Mouse (Mus musculus) forebrain, embryonic 10.5 days (tissue): Measurements from ENCODE around the gene Fzd1. TPM values are rescaled to one million over a fixed set of nuclear protein-coding genes. Genes with fewer than 3 reads are reported as not detected.

Experiments used
- DNase-seq: peaks from one replicate; pipeline ENCODE4 v3.0.0-alpha.2; 2017; ENCODE audit warnings: low spot score; ENCODE audit errors: extremely low spot score
- H3K27ac ChIP-seq: fragments of 300-500 bp; sonication (generic); 2 replicates; pipeline ENCODE4 v1.5.1; 2016; ENCODE audit warnings: mild to moderate bottlenecking
- H3K27me3 ChIP-seq: fragments of 300-500 bp; sonication (generic); 2 replicates; pipeline ENCODE4 v1.6.1; 2016; ENCODE audit warnings: mild to moderate bottlenecking; ENCODE audit not compliant: poor library complexity, severe bottlenecking
- H3K36me3 ChIP-seq: fragments of 300-500 bp; sonication (generic); replicated peaks from 2 replicates; pipeline ENCODE4 v1.6.1; 2016; ENCODE audit warnings: mild to moderate bottlenecking, moderate library complexity
- H3K4me1 ChIP-seq: fragments of 300-500 bp; sonication (generic); 2 replicates; pipeline ENCODE4 v1.6.1; 2016
- H3K4me3 ChIP-seq: fragments of 300-500 bp; sonication (generic); 2 replicates; pipeline ENCODE4 v1.5.1; 2016; ENCODE audit warnings: mild to moderate bottlenecking, moderate library complexity
- H3K9me3 ChIP-seq: fragments of 300-500 bp; sonication (generic); 2 replicates; pipeline ENCODE4 v1.6.1; 2016; ENCODE audit warnings: mild to moderate bottlenecking, moderate library complexity
- WGBS: fragments of 180-500 bp; shearing (Covaris S2); methylation state at CpG from one replicate; pipeline ENCODE4 v1.1.7; 2016; 5-methylcytosine and 5-hydroxymethylcytosine counted together
- polyA plus RNA-seq: library from polyadenylated mRNA; unstranded; fragments of >200 nt; fragmentation: Nextera tagmentation; extraction: Ambion mirVana; gene quantifications from 2 replicates; pipeline ENCODE4 v1.2.1, GENCODE M21; 2016

Gene Fzd1
- polyA plus RNA-seq, 1 experiment from 2014 or later = 13.5 TPM

- no peak overlapping the region for H3K27ac ChIP-seq
- no peaks in the 10 kb centered on the region for H3K36me3 ChIP-seq
- no peaks in the 10 kb centered on the region for H3K27me3 ChIP-seq
- H3K4me3 ChIP-seq = no peak overlapping the region
- H3K9me3 ChIP-seq = no peaks in the 10 kb centered on the region
- peaks cover 5% of the 10 kb centered on the region for H3K4me1 ChIP-seq
- no peak for DNase-seq
- WGBS = 79% methylated on average over 2 of the region's 2 CpGs
Measured at GRCm38 (mm10) chr5:4767896-4768295, 10.1 kb upstream of the Fzd1 start.

GRCm38 (mm10) chr5:4766719-4767118 is 8.9 kb upstream of the Fzd1 start:
- WGBS = 86% methylated on average over 5 of the region's 5 CpGs
- no peak overlapping the region for H3K4me3 ChIP-seq
- no peak for DNase-seq

GRCm38 (mm10) chr5:4761891-4762290 is 4.1 kb upstream of the Fzd1 start:
- Histone ChIP-seq H3K27ac (no peak overlapping the region), H3K9me3 (no peaks in the 10 kb centered on the region), H3K27me3 (peaks cover 14% of the 10 kb centered on the region), H3K4me1 (peaks cover 15% of the 10 kb centered on the region), H3K36me3 (no peaks in the 10 kb centered on the region), H3K4me3 (no peak overlapping the region)
- DNase-seq = no peak

More at GRCm38 (mm10) chr5:4766719-4767118, 8.9 kb upstream of the Fzd1 start:
- Histone ChIP-seq H3K27ac (no peak overlapping the region), H3K27me3 (no peaks in the 10 kb centered on the region), H3K4me1 (no peaks in the 10 kb centered on the region), H3K36me3 (no peaks in the 10 kb centered on the region), H3K9me3 (no peaks in the 10 kb centered on the region)

- Histone ChIP-seq H3K27ac (peak overlapping the region; percentile 98), H3K36me3 (peaks cover 20% of the 10 kb centered on the region), H3K4me1 (peaks cover 46% of the 10 kb centered on the region), H3K9me3 (no peaks in the 10 kb centered on the region), H3K4me3 (peak overlapping the region; percentile 91), H3K27me3 (peaks cover 30% of the 10 kb centered on the region)
- 1% methylated on average over 23 of the region's 23 CpGs for WGBS
- no peak for DNase-seq
Measured at GRCm38 (mm10) chr5:4758331-4759080, 671 bp upstream of the Fzd1 start.

- peak; percentile 70 for DNase-seq
- H3K27ac ChIP-seq = peak overlapping the region; percentile 98
- peaks cover 30% of the 10 kb centered on the region for H3K27me3 ChIP-seq
- WGBS = under 1% methylated on average over 80 of the region's 80 CpGs
- peak overlapping the region; percentile 91 for H3K4me3 ChIP-seq
- peaks cover 47% of the 10 kb centered on the region for H3K4me1 ChIP-seq
- no peaks in the 10 kb centered on the region for H3K9me3 ChIP-seq
- H3K36me3 ChIP-seq = peaks cover 25% of the 10 kb centered on the region
Measured at GRCm38 (mm10) chr5:4756871-4757711, 744 bp downstream of the Fzd1 start.

GRCm38 (mm10) chr5:4756001-4756681 is 1.7 kb downstream of the Fzd1 start:
- H3K4me1 ChIP-seq = peaks cover 48% of the 10 kb centered on the region
- no peaks in the 10 kb centered on the region for H3K9me3 ChIP-seq
- H3K36me3 ChIP-seq = peaks cover 25% of the 10 kb centered on the region
- WGBS = 3% methylated on average over 43 of the region's 43 CpGs
- peak overlapping the region; percentile 91 for H3K4me3 ChIP-seq
- peaks cover 30% of the 10 kb centered on the region for H3K27me3 ChIP-seq
- DNase-seq = peak; percentile 44
- H3K27ac ChIP-seq = peak overlapping the region; percentile 98

GRCm38 (mm10) chr5:4755326-4755725 is 2.5 kb downstream of the Fzd1 start:
- Histone ChIP-seq H3K27me3 (peaks cover 28% of the 10 kb centered on the region), H3K27ac (peak overlapping the region; percentile 98; the same call in 1 of the 2 replicates)
- 25% methylated on average over 11 of the region's 11 CpGs for whole genome bisulfite sequencing

GRCm38 (mm10) chr5:4754701-4755281 is 3.0 kb downstream of the Fzd1 start:
- Histone ChIP-seq H3K27me3 (peaks cover 23% of the 10 kb centered on the region), H3K27ac (peak overlapping the region; percentile 98; the same call in 1 of the 2 replicates), H3K4me3 (peak overlapping the region; percentile 91), H3K9me3 (no peaks in the 10 kb centered on the region), H3K4me1 (peaks cover 48% of the 10 kb centered on the region), H3K36me3 (peaks cover 25% of the 10 kb centered on the region)
- 24% methylated on average over 9 of the region's 9 CpGs for WGBS
- DNase-seq = peak; percentile 24

More at GRCm38 (mm10) chr5:4755326-4755725, 2.5 kb downstream of the Fzd1 start:
- peaks cover 48% of the 10 kb centered on the region for H3K4me1 ChIP-seq
- peaks cover 25% of the 10 kb centered on the region for H3K36me3 ChIP-seq
- H3K4me3 ChIP-seq = peak overlapping the region; percentile 91
- no peaks in the 10 kb centered on the region for H3K9me3 ChIP-seq
- DNase-seq = no peak

- Histone ChIP-seq H3K4me3 (no peak overlapping the region; the same call in 1 of the 2 replicates), H3K36me3 (peaks cover 25% of the 10 kb centered on the region), H3K4me1 (peaks cover 34% of the 10 kb centered on the region), H3K27ac (no peak overlapping the region), H3K27me3 (peaks cover 16% of the 10 kb centered on the region), H3K9me3 (no peaks in the 10 kb centered on the region)
- WGBS = 88% methylated on average over 5 of the region's 5 CpGs
- no peak for DNase-seq
Measured at GRCm38 (mm10) chr5:4753161-4753560, 4.7 kb downstream of the Fzd1 start.

- no peak for DNase-seq
- WGBS = 72% methylated on average over 4 of the region's 4 CpGs
- no peaks in the 10 kb centered on the region for H3K27me3 ChIP-seq
- H3K4me1 ChIP-seq = peaks cover 17% of the 10 kb centered on the region
- no peak overlapping the region for H3K27ac ChIP-seq
- H3K36me3 ChIP-seq = no peaks in the 10 kb centered on the region
- H3K4me3 ChIP-seq = no peak overlapping the region
- H3K9me3 ChIP-seq = no peaks in the 10 kb centered on the region
Measured at GRCm38 (mm10) chr5:4742722-4743121, 15.1 kb downstream of the Fzd1 start.

- H3K36me3 ChIP-seq = no peaks in the 10 kb centered on the region
- 62% methylated on average over 6 of the region's 6 CpGs for WGBS
- H3K9me3 ChIP-seq = no peaks in the 10 kb centered on the region
- H3K4me1 ChIP-seq = peaks cover 19% of the 10 kb centered on the region
- no peak overlapping the region for H3K27ac ChIP-seq
- no peak for DNase-seq
- no peaks in the 10 kb centered on the region for H3K27me3 ChIP-seq
- no peak overlapping the region for H3K4me3 ChIP-seq
Measured at GRCm38 (mm10) chr5:4737013-4737412, 20.8 kb downstream of the Fzd1 start.

- H3K9me3 ChIP-seq = no peaks in the 10 kb centered on the region
- DNase-seq = no peak
- 63% methylated on average over 7 of the region's 7 CpGs for WGBS
- peaks cover 16% of the 10 kb centered on the region for H3K4me1 ChIP-seq
- no peak overlapping the region for H3K27ac ChIP-seq
- no peak overlapping the region for H3K4me3 ChIP-seq
- no peaks in the 10 kb centered on the region for H3K27me3 ChIP-seq
- no peaks in the 10 kb centered on the region for H3K36me3 ChIP-seq
Measured at GRCm38 (mm10) chr5:4735461-4735860, 22.4 kb downstream of the Fzd1 start.
